Mouse (Mus musculus) midbrain, embryonic 15.5 days (tissue): ENCODE data around the gene Eif3m. TPM values are rescaled to one million over a fixed set of nuclear protein-coding genes. Genes with fewer than 3 reads are reported as not detected.

ENCODE experiments used
- ATAC-seq: fragments of 200-750 bp; cut with Nextera tagmentation; replicated peaks from 2 replicates; pipeline ENCODE4 v1.8.0; 2017; ENCODE audit warnings: moderate TSS enrichment
- H3K27ac ChIP-seq: fragments of 300-500 bp; sonication (generic); 2 replicates; pipeline ENCODE4 v1.5.1; 2015; ENCODE audit warnings: mild to moderate bottlenecking, inconsistent platforms
- H3K27me3 ChIP-seq: fragments of 300-500 bp; sonication (generic); replicated peaks from 2 replicates; pipeline ENCODE4 v1.6.1; 2015; ENCODE audit warnings: inconsistent platforms
- H3K36me3 ChIP-seq: fragments of 300-500 bp; sonication (generic); replicated peaks from 2 replicates; pipeline ENCODE4 v1.6.1; 2015; ENCODE audit warnings: inconsistent platforms
- H3K4me1 ChIP-seq: fragments of 300-500 bp; sonication (generic); 2 replicates; pipeline ENCODE4 v1.6.1; 2015; ENCODE audit warnings: inconsistent platforms
- H3K4me2 ChIP-seq: fragments of 300-500 bp; sonication (generic); 2 replicates; pipeline ENCODE4 v1.6.1; 2015; ENCODE audit warnings: inconsistent platforms, mild to moderate bottlenecking, moderate library complexity
- H3K4me3 ChIP-seq: fragments of 300-500 bp; sonication (generic); 2 replicates; pipeline ENCODE4 v1.5.1; 2015; ENCODE audit warnings: mild to moderate bottlenecking, inconsistent platforms
- H3K9ac ChIP-seq: fragments of 300-500 bp; sonication (generic); 2 replicates; pipeline ENCODE4 v1.6.1; 2015; ENCODE audit warnings: mild to moderate bottlenecking, inconsistent platforms
- H3K9me3 ChIP-seq: fragments of 300-500 bp; sonication (generic); 2 replicates; pipeline ENCODE4 v1.6.1; 2016; ENCODE audit warnings: inconsistent platforms
- WGBS: fragments of 180-500 bp; shearing (Covaris S2); methylation state at CpG from one replicate; pipeline ENCODE4 v1.1.7; 2015; ENCODE audit warnings: mixed read lengths; 5-methylcytosine and 5-hydroxymethylcytosine counted together
- polyA plus RNA-seq: library from polyadenylated mRNA; unstranded; fragments of >200 nt; fragmentation: Nextera tagmentation; extraction: Ambion mirVana; gene quantifications from 2 replicates; pipeline ENCODE4 v1.2.1, GENCODE M21; 2015

Eif3m gene
- polyA plus RNA-seq: 154 TPM in 2 replicates

DNA sequence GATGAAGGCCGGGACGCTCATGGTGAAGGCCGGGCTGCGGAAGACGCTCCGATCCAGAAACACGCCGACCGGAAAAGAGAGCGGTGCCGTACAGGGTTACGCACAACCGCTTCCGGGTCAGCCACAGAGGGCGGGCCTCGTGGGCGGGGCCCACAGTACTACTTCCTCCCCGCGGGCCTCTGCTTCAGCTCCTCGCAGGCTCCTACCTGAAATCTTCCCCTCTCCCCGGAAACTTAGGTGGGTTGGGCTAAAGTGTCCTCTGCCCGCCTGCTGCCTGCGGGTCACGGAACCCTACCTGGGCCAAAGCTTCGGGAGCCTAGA lies at the start of gene Eif3m:
Eif3m (minus strand) TSS at position 114 of the 321 bp plus-strand sequence.
- Histone ChIP-seq H3K9ac (peak within 1 kb of the TSS; percentile 76), H3K4me1 (peaks cover 16% of the 10 kb centered on the region), H3K9me3 (no peaks in the 10 kb centered on the region), H3K27ac (peak within 1 kb of the TSS; percentile 76), H3K27me3 (no peaks in the 10 kb centered on the region), H3K36me3 (peaks cover 12% of the 10 kb centered on the region; the same call in 1 of the 2 replicates), H3K4me2 (peak within 1 kb of the TSS; percentile 56), H3K4me3 (peak within 1 kb of the TSS; percentile 84)
- WGBS: under 1% methylated on average over 23 of the region's 25 CpGs
- ATAC-seq: peak; percentile 100

DNA sequence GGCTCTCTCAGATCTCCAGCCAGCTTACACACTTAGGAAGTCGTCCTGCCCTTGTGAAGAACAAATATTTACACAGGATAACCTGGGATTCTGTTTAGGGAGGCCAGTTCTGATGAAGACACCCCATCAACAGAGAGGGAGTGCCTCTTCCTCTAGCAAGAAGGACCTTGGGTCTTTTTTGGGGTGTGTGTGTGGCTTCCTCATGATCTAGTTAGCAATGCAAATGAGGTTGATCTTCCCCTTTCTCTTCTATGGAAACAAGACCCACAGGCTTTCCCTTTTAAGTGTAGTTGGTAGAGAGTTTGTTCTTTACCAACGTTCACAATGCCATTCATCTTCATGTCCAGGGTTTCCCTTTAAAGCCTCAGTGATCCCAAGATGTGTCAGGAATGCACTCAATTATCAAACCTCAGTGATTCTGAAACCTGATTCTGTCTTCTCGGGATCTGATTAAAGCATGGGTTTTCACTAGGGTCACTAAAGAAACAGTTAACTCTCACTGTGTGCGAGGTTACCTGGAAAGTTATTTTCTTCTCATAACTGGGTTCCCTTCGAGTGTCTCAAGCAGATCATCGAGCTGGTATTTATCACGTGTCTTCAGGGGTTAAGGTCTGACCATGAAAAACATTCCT lies 46.0 kb upstream of the Eif3m start:
- 57% methylated on average over 7 of the region's 7 CpGs for WGBS
- no peaks in the 10 kb centered on the region for H3K4me1 ChIP-seq
- ATAC-seq: no peak

DNA sequence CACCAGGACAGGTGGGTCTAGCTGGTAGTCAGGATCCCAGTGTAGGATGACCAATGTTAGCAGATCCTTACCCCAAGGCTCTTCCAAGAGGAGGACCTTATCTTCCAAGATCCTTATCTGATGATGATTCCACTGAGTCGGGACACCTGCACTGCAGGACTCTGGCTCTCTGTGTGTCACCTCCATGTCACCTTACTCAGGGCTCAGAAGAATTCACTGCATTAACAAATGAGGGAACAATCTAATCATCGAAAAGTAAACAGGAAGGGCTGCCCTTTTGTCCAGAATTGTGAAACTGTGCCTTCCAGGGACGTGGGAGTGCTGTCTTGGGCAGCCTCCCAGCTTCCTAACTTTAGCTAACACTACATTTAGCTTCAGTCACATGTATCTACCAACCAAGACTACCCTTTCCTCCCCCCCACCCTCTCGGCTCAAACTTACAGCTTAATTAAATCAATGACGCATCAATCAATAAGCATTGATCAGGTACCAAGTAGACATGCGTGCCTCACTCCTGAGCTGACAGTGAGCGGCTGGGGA lies 41.8 kb upstream of the Eif3m start:
- Histone ChIP-seq H3K27ac (no peak overlapping the region), H3K4me3 (no peak overlapping the region), H3K4me1 (no peaks in the 10 kb centered on the region), H3K4me2 (no peak overlapping the region), H3K9ac (no peak overlapping the region), H3K27me3 (no peaks in the 10 kb centered on the region), H3K9me3 (no peaks in the 10 kb centered on the region), H3K36me3 (no peaks in the 10 kb centered on the region)
- 74% methylated on average over 7 of the region's 7 CpGs for WGBS
- no peak for ATAC-seq

More for the DNA sequence above, 46.0 kb upstream of the Eif3m start:
- Histone ChIP-seq H3K4me2 (no peak overlapping the region), H3K27ac (no peak overlapping the region), H3K9ac (no peak overlapping the region), H3K4me3 (no peak overlapping the region), H3K27me3 (no peaks in the 10 kb centered on the region), H3K9me3 (no peaks in the 10 kb centered on the region), H3K36me3 (no peaks in the 10 kb centered on the region)

DNA sequence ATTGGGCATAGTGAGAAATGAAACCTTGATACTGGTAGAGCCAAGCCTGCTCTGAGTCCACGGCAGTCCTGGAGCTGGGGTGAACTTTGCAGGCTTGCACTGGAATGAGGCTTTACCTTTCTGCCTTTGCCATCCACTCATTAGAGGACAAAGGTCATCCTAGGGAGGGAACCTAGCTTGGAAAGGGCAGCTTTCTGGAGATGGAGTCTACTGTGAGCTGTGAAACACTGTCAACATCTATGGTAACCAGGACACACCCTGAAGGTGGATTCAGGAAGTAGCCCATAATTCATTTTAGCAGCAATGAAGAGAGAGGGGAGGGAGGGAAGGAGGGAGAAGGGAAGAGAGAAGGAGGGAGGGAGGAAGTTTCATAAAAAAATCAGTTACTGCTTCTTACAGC lies 38.6 kb upstream of the Eif3m start:
- Histone ChIP-seq H3K4me3 (no peak overlapping the region), H3K36me3 (no peaks in the 10 kb centered on the region), H3K27ac (no peak overlapping the region), H3K4me1 (no peaks in the 10 kb centered on the region), H3K27me3 (no peaks in the 10 kb centered on the region), H3K9me3 (no peaks in the 10 kb centered on the region), H3K4me2 (no peak overlapping the region), H3K9ac (no peak overlapping the region)
- ATAC-seq: no peak
- WGBS: 76% methylated on average over 1 of the region's 1 CpGs

DNA sequence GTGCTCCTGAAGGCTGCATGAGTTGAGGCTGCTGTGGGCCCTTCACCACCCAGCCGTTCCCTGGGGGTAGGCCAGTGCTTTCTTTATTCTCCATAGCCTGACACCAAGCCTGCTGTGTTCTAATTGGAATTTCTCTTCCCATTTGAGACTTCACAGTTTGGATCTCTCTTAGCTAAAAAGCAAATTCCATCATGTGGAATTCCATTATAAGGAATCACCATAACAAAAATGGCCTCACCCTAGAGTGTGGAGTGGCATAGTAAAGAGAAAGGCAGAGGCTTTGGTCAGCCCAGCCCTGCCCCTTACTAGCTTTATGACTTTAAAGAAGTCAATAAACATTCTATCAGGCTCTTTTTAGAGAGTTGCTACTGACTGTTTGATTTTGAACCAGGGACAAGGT lies 31.4 kb upstream of the Eif3m start:
- Histone ChIP-seq H3K36me3 (no peaks in the 10 kb centered on the region), H3K27me3 (no peaks in the 10 kb centered on the region), H3K9ac (no peak overlapping the region), H3K27ac (no peak overlapping the region), H3K4me3 (no peak overlapping the region), H3K9me3 (no peaks in the 10 kb centered on the region), H3K4me2 (no peak overlapping the region), H3K4me1 (no peaks in the 10 kb centered on the region)
- 15% methylated on average over 1 of the region's 1 CpGs for WGBS
- ATAC-seq: no peak

DNA sequence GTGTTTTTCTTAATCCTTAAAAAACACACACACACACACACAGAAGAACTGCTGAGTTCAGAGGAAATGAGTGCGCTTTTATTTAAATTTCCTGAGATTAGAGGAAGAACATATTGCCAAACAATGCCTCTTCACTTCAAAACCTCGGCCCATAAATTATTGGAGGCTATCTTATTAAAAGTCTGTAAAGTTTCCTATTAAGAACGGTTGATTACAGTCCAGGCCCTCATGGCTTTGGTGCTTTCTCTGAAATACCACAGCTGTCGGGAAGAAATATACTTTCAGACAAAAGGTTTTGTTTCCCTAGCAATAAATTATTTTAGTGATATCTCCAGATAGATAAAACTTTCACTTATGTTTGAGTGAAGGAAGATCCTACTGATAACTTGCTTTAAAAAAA lies 26.3 kb upstream of the Eif3m start:
- Histone ChIP-seq H3K4me1 (no peaks in the 10 kb centered on the region), H3K4me2 (no peak overlapping the region), H3K9ac (no peak overlapping the region), H3K36me3 (no peaks in the 10 kb centered on the region), H3K4me3 (no peak overlapping the region), H3K9me3 (no peaks in the 10 kb centered on the region), H3K27me3 (no peaks in the 10 kb centered on the region), H3K27ac (no peak overlapping the region)
- ATAC-seq: no peak
- WGBS: 75% methylated on average over 4 of the region's 4 CpGs

DNA sequence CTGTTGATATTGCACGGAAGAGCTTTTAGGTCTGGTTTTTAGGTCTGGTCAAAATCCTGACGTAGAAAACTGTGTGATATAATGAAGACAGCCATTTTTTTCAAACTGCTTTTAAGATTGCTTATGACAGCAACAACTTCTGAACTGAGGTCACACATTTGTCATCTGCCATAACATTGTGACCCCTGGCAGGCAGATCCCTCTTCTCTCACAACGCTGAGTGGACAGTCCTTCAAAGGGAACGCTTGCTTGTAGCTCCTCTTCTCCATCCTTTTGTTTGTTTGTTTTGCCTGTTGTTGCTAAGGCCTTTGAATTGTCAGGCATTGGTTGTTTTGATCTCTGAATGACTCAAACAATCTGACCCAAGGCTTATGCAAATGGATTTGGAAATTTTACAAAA lies 24.0 kb upstream of the Eif3m start:
- no peaks in the 10 kb centered on the region for H3K27me3 ChIP-seq
- H3K9ac ChIP-seq: no peak overlapping the region
- H3K27ac ChIP-seq: no peak overlapping the region
- 79% methylated on average over 4 of the region's 4 CpGs for WGBS
- H3K9me3 ChIP-seq: no peaks in the 10 kb centered on the region
- no peak for ATAC-seq
- H3K36me3 ChIP-seq: no peaks in the 10 kb centered on the region
- no peak overlapping the region for H3K4me3 ChIP-seq
- H3K4me1 ChIP-seq: no peaks in the 10 kb centered on the region
- no peak overlapping the region for H3K4me2 ChIP-seq

DNA sequence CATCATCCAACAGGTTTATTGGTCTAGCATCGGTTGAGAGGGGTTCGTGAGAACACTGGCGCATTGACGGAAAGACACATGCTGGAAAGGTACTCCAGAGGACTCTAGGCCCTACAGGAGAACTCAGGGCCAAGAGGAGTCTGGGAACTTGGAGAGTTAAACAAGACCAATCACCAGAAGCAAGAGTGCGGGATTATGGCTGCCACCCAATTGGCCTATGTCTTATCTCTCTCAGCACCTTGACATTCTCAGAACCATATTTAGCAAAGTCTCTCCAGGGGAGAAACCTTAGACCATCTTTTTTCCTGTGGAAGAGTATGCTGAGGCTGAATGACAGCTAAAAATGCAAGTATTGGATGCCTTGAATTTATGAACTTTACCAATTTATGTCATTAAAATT lies 22.0 kb upstream of the Eif3m start:
- H3K4me1 ChIP-seq: no peaks in the 10 kb centered on the region
- WGBS: 95% methylated on average over 5 of the region's 5 CpGs
- no peaks in the 10 kb centered on the region for H3K27me3 ChIP-seq
- no peak overlapping the region for H3K4me2 ChIP-seq
- H3K36me3 ChIP-seq: no peaks in the 10 kb centered on the region
- H3K9me3 ChIP-seq: no peaks in the 10 kb centered on the region
- ATAC-seq: no peak
- H3K4me3 ChIP-seq: no peak overlapping the region
- no peak overlapping the region for H3K9ac ChIP-seq
- H3K27ac ChIP-seq: no peak overlapping the region

DNA sequence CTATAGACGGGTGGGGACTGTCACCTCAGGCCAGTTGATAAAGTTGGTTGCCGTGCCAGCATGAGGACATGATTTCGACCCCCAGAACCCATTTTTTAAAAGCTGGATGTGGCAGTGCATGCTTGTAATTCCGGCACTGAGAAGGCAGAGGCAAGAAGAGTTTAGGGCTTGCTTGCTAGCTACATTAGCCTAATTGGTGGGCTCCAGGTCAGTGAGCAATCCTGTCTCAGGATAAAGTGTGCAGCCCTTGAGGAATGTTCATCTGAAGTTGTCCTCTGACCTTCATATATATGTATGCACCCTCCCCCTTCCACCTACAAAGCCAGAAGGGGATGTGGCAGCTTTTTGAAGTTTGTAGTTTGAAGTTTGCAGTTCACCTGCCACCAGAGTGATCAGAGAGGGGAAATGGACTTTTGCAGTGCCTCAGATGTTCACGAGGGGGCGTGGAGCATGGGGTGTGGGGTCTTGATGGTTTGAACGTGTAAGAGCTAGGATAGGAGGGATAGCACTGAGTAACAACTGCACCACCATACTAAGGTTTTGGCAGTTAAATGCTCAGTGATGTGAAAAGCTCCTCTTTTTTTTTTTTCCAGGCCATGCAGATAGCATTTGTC lies 21.2 kb upstream of the Eif3m start:
- Histone ChIP-seq H3K9ac (no peak overlapping the region), H3K27me3 (no peaks in the 10 kb centered on the region), H3K4me1 (no peaks in the 10 kb centered on the region), H3K36me3 (no peaks in the 10 kb centered on the region), H3K9me3 (no peaks in the 10 kb centered on the region), H3K4me3 (no peak overlapping the region), H3K4me2 (no peak overlapping the region), H3K27ac (no peak overlapping the region)
- no peak for ATAC-seq
- 80% methylated on average over 7 of the region's 7 CpGs for WGBS

DNA sequence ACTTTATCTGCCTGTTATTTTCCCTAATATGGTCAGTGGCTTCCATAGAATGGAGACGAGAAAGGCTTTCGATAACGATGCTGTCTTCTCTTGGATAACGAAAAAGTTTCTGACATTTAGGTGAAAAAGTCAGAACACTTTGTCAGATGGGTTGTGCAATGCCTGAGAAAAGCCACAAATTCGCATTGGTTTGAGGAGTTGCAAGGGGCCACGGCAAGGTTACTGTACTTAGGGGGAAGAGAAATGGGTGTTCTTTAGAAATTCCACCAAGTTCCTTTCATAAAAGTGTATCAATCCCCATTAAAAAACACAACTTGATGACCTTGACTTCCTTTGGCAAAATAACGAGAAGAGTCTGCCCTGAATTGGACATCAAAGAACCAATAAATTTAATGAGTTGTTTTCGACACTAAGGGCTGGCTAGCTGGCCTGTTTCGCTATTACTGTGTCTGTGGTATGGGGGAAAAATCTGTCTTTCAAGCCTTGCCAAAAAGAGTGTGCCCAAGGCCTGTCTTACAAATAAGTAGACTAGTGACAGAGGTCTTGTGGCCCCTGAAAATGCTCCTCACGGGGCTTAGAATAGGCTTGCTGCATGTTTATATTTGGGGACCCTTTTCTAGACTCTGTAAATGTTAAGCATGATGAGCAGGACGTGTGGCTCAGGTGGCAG lies 19.7 kb upstream of the Eif3m start:
- Histone ChIP-seq H3K9ac (no peak overlapping the region), H3K4me1 (no peaks in the 10 kb centered on the region), H3K4me2 (no peak overlapping the region), H3K36me3 (no peaks in the 10 kb centered on the region), H3K27ac (no peak overlapping the region), H3K4me3 (no peak overlapping the region), H3K9me3 (no peaks in the 10 kb centered on the region), H3K27me3 (no peaks in the 10 kb centered on the region)
- ATAC-seq: no peak
- 75% methylated on average over 11 of the region's 11 CpGs for WGBS

DNA sequence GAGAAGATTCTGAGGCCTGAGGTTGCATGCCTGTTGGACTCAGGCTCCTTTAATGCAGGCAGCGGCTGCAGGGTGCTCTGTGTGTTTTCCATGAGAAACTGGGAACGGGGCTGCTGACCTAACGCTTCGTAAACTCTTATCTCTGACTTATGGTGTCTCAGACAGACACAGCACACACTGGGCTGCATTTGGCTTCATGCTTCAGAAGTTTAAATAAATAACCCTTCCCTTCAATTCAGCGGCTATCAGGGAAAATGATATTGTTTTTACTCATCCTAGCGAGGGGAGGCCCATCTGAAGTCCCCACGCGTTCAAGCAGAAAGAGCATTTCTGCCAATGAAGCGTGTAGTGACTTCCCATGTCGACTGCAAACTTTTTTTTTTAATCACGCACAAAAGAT lies 19.1 kb upstream of the Eif3m start:
- 58% methylated on average over 11 of the region's 11 CpGs for WGBS
- no peaks in the 10 kb centered on the region for H3K9me3 ChIP-seq
- ATAC-seq: no peak
- H3K9ac ChIP-seq: no peak overlapping the region
- H3K27ac ChIP-seq: no peak overlapping the region
- no peaks in the 10 kb centered on the region for H3K4me1 ChIP-seq
- H3K27me3 ChIP-seq: no peaks in the 10 kb centered on the region
- no peaks in the 10 kb centered on the region for H3K36me3 ChIP-seq
- H3K4me2 ChIP-seq: no peak overlapping the region
- no peak overlapping the region for H3K4me3 ChIP-seq

DNA sequence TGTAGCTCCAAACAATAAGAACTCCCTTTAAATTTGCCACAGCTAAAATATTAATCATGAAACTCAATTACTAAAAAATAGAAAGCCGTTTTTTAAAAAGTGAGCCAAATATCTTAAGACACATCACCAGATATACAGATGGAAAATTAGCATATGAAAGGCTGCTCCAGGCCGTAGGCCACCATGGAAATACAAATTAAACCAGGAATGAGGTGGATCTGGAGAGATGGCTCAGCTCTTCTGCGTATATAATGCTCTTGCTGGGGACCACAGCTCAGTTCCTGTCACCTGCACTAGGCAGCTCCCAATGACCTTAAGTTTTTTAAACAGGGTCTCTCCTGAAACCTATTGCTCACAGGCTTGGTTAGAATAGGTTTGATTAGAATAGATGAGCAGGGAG lies 17.2 kb upstream of the Eif3m start:
- Histone ChIP-seq H3K4me1 (no peaks in the 10 kb centered on the region), H3K27ac (no peak overlapping the region), H3K4me2 (no peak overlapping the region), H3K27me3 (no peaks in the 10 kb centered on the region), H3K36me3 (no peaks in the 10 kb centered on the region), H3K9ac (no peak overlapping the region), H3K9me3 (no peaks in the 10 kb centered on the region), H3K4me3 (no peak overlapping the region)
- WGBS: 35% methylated on average over 3 of the region's 3 CpGs
- no peak for ATAC-seq

DNA sequence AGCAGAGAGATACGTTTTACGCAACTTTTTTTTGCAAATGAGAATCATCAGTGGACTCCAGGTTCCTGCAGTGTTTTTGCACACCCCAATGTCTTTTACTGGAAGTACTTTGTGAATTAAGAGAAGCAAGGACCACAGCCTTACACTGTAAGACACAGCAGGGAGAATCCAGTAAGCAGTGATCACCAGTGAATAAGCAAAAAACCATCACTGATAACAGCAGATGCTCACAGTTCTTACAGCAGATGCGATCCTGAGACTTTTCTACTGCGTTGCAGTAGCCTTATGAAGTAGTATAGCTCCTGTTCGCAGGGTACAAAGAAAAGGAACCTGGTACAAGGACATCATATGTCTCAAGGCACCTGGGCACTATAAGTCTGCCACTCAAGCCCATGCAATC lies 13.6 kb upstream of the Eif3m start:
- Histone ChIP-seq H3K4me3 (no peak overlapping the region), H3K36me3 (no peaks in the 10 kb centered on the region), H3K9ac (no peak overlapping the region), H3K27ac (no peak overlapping the region), H3K4me2 (no peak overlapping the region), H3K27me3 (no peaks in the 10 kb centered on the region), H3K4me1 (no peaks in the 10 kb centered on the region), H3K9me3 (no peaks in the 10 kb centered on the region)
- ATAC-seq: no peak
- WGBS: 92% methylated on average over 5 of the region's 5 CpGs
